Mouse (Mus musculus): ENCODE measurements around the gene Rab22a.
A peak's percentile ranks its signal among the peaks of the same experiment; 100 is the strongest.
"Not testable (repeated sequence)": the region's sequence is repeated elsewhere in the genome, so short reads cannot be mapped to it uniquely, and the experiment has no call there.

Rab22a gene

DNA sequence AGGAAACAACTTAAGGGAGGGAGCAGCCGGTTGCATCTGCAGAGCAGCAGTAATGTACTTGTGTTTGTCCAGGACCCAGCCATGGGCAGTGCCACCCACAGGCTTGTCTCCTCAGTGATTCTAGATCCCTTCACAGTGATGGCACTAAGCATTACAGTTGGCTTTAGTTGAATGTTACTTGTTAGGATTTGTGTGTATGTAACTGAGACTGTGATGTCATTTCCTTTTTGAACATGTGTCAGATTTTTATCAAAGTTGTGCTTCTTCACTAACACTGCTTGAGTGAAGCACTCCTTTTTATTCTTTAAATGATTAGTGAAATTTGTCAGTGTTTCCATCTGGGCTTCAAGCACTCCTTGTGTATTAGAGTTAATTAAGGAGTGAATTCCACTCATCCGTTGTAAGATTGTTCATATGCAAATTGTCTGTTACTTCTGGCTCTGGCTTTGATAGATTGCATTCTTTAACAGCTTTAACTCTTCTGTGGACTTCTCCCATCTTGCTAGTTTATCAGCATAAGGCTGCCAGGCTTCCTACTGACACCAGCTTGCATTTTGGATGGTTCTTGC lies 12.9 kb downstream of the Rab22a start:
- DNase-seq (ENCODE audit: low spot score) = no peak

DNA sequence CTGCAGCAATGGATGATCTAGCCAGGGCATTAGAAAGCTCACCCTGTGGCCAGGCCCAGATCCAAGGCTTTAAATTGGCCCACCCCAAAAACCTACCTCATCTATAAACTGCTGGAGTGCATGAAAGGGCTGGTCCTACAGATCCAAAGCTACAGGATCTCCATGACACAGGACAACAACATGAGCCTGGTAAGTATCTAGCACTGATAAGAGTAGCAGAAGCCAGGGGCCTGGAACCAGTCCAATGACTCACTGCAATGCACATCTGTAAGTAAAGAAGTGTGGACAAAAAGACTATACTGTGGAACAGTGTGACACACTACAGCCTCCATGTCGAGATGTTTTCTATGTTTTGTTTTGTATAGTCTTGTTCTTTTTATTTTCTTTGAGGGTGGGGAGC lies 13.9 kb downstream of the Rab22a start:
- no peak for DNase-seq (ENCODE audit: low spot score)

DNA sequence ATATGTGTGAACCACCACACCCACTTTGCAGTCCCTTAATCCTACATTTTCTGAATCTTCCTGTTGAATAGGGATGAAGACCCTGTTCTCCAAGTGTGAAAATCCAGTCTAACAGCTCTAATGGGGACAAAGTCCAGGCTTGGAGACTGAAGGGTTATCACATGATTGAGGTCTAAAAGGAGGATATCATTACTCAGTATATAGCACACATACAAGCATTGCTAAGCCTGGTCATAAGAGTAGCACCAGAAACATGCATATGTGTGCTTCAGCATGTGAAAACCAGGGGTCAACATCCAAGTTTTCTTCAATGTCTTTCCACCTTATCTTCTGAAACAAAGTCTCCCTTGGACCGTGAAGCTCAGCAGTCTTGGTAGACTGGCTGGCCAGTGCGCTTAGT lies 19.0 kb downstream of the Rab22a start:
- DNase-seq (ENCODE audit: low spot score) = no peak

DNA sequence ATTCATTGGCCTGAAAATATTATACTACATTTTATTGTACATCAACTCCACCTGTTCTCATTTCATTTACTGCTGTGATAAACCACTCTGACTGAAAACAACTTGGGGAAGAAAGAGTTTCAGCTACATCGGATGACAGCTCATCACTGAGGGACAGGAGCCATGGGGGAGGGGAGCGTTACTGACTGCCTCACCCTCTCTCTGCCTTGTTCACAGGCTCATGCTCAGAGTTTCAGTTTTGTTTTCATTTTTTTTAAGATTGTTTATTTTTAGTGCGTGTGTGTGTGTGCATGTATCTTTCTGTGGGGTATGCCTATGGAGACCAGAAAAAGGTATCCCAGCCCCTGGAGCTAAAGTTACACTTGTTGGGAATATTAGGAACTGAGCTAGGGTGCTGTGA lies 19.7 kb downstream of the Rab22a start:
- no peak for DNase-seq (ENCODE audit: low spot score)

DNA sequence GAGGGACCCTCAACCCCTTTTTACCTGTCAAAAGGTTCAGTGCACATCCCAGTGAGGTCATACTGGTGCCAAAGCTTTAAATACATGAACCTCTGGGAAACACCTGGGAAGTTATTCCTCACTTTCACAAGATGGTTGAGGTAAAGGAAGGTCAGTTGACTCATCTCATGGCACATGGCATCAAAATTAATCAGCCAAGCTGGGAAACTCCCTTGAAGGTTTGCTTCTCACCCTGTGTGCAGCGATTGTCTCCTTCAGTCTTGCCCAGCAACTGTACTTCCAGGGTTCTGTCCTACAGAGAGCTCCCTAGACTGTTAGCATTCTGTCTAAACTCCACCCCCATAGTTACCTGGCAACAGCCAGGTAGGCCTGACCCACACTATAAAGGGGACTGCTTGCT lies 20.6 kb downstream of the Rab22a start:
- no peak for DNase-seq (ENCODE audit: low spot score)

DNA sequence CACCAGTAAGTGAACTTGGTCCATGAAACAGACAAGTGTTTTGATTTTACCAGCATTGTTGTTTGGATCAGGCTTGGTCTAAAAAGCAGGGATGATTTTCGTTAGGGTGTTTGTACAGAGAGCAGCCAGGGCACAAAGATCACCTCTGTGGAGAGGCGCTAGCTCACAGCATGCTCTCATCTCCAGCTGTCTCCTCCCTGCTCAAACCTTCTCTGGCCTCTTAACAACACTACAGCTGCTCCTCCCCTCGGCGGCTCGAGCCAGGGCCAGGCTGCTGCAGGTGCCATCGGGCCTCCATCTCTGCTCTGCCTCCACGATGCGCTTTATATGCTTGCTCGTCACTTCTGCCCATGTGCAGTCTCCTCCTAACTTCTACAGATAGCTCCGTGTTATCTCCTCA lies 23.2 kb downstream of the Rab22a start:
- DNase-seq (ENCODE audit: low spot score) = no peak

DNA sequence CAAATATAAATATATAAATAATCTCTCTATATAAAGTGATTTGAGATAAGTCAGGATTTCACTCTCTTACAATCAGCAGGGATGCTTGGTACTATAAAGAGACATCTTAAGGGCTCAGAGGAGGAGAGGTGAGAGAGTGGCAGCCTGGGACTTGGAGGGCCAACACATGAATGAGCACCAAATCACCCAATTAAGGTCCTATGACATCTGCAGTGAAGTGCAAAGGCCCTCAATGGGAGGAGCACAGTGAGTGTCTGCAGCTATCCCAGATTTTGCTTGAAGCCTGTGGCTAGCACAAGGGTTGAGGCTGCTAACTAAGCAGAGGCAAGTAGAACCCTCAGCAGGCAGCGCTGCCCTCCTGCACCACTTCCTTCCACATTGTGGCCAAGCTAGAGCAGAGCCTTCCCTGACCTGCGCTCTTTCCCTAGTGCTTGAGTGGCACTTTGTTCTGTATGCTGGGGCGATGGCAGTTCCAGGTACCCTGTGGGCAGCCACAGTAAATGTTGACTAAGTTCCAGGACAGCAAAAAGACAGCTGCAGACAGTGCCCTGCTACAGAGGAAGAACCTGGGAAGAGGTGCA lies 26.3 kb downstream of the Rab22a start:
- no peak for DNase-seq (ENCODE audit: low spot score)

DNA sequence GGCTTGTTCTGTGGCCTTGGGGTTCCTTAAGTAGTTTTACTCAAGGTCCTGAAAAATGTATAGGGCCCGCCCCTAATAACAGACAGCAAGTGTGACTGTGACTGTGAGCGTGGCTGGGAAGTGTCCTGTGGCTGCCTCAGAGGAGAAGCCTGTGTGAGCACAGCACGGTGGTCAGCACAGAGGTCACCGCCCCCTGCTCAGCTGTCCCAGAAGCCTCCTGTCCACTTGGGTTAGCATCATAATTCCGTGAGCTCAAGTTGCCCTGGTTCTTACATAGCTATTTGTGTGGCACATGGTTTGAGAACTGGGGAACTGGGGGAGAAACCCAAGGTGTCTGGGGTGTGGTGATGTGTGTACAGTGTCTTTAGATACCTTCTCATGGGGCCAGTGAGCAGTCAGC lies 27.8 kb downstream of the Rab22a start:
- no peak for DNase-seq (ENCODE audit: low spot score)

DNA sequence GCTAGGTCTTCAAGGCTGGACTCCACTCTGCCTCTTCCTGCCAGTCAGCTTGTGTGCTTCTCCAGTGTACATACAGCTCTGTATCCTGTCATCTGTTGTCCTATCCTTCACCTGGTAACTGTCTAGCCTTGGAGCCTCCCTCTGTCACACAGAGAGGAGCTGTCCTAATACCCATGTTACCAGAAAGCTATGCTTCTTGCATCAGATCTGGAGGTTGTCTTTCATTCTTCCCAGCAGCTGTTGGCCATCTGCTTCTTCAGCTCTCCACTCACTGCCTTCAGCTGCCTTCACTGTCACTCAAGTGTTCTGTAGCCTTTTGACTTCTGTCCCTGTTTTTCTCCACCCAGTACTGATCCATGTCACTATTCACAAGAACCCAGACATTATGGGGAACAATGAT lies 30.3 kb downstream of the Rab22a start:
- DNase-seq (ENCODE audit: low spot score) = no peak

DNA sequence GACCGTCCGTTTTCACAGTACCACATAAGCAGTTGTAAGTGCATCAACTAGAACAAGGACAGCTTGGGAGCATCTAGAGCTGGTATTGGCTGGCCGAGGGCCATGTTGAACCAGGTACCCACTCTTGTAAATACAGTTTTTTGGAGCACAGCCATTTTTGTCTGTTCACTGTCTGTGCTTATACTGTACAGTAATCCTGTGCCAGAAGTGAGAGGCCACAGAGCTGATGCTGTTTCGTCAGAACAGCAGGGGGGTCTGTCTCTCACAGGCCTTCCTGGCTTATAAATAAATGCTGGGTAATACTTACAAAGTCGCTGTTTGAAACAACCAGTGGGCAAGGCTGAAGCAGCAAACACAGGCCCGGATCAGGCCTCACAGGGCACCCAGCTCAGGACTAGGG lies 32.2 kb downstream of the Rab22a start:
- DNase-seq (ENCODE audit: low spot score) = no peak

DNA sequence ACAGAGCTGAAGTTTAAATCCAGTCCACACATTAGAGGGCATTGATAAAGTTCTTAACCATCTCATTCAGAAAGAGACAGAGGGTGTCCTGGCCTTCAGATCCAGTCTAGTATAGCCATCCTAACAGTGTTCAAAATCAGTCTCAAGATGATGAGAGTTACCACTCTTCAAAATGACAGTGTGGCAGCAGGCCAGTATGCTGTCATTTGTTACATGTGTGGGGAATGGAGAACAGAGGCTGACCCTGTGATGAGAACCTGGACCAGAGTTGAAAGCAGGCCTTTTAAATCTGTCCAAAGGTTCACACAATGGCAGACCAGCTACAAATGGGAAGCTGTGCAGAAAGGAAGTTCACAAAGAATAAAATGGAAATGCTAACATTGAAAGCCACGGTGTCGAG lies 33.1 kb downstream of the Rab22a start:
- no peak for DNase-seq (ENCODE audit: low spot score)

DNA sequence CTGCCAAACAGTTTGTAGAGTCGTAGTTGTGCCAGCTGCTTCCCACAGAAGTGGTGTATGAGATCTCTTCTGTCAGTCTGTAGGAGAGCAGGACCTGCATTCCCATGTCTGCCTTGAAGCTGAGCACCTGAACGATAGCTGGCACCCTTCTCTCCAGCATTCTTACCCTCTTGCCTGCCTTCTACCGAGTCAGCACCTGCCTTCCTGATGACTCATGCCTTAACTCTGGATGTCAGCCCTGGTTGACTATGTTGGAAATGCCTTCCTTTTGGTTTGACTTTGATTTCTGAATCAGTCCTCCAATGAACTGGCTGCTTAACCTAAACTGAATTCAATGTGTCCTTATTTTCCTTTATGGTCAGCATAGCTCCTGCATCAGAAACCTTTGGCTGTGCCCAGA lies 39.3 kb downstream of the Rab22a start:
- peak; percentile 8 for DNase-seq (ENCODE audit: low spot score)

DNA sequence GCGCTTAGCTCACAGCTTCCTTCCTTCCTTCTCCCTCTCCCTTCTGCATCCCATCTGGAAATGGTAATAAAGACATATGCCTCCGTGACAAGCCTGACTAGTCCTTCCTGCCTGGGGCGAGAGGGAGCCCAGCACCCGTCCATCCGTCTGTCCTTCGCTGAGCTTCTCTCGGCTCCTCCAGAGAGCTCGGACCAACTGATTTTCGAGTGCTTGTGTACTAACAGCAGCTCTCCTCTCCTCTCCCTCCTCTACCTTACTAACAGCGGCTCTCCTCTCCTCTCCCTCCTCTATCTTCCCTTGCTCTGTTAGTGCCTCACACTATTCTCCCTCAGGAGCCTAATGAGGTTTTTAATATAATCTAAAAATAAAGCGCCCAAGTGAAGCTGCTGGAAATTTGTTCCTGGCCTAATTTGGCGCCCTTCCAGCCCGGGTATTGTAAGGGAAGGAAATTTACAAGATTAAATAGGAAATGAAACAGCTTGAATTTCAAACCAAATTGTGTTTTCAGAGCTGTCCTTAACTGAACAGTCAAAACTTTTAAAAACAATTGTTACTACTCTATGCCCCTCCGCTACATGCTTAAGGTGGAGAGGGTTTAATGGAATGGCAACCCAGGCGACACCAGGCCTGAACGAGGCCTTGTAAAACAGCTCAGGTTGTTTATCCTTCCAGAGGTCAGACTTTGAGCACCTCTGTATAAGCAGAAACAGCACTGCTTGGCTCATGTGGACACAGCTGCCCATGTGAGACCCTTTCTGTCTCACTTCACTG lies 42.7 kb downstream of the Rab22a start:
- DNase-seq (ENCODE audit: low spot score) = no peak

DNA sequence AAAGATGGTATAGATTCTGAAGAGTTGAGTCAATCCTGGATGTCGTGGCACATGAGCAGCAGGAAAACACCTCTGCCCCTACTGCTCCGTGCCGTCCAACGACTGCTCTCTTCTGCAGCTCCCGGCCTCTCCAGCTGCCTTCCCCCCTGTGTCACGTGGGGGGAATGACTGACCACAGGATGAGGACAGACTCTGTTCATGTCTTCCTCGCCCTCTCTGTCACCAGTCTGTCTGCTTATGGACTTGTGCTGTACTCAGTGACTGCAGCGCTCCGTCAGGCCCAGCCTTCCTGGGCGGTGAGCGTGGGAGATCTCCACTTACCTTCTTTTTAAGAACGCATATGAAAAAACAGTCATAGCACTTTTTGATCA lies 43.3 kb downstream of the Rab22a start:
- DNase-seq (ENCODE audit: low spot score) = no peak

DNA sequence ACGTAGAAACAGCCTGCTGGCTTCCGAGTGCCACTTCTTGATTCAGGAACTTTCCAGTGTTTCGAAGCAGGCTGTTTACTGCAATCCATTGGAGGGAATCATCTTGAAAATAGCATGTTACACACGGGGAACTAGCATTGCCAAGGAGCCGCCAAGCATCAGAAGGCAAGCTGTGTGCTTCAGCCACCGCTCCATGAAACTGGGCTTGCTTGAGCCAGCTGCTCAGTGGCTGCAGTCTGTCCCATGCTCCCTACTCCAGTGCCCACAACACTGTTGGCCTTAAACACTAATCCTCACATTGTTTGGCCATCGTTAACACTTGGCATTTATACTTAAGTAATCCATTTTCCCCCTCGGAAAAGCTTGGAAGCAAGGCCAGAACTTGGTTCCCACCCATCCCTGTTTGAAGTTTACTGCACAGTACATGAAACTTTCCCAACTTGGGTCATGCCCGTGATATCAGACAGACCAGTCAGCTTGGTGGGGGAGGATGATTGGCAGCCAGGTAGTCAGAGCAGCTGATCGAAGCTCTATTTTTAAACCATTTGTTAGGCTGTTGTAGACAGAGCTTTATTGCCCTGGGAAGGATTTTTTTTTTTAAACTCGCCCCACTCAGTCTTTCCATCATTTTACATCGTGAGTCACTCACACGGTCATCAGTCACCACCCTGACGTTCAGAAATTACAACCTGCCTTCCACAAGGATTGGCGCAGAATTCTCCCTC lies 46.4 kb downstream of the Rab22a start:
- DNase-seq (ENCODE audit: low spot score) = no peak

DNA sequence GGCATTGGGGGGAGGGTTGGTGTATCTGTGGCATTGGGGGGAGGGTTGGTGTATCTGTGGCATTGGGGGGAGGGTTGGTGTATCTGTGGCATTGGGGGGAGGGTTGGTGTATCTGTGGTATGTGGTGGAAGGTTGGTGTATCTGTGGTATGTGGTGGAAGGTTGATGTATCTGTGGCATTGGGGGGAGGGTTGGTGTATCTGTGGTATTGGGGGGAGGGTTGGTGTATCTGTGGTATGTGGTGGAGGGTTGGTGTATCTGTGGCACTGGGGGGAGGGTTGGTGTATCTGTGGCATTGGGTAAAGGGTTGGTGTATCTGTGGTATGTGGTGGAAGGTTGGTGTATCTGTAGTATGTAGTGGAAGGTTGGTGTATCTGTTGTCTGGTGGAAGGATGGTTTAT lies 48.1 kb downstream of the Rab22a start:
- DNase-seq (ENCODE audit: low spot score) = not testable (repeated sequence)

DNA sequence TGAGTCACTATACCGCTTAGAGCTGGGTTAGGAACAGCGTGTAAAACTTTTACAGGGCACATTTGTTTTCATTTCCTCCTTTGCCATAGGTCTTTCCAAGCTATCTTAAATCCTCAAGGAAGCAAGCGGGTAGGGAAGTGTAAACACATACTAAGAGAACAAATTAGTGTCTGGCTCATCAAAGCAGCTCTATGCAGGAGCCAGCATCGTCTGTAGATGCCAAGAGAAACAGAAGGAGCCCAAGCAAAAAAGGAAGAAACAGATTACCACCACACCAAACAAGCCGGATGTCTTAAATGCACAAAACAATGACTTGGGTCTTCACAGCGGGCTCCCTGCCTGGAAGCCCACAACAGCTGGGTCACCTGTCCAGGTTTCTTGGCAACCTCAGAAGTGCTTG lies 50.6 kb downstream of the Rab22a start:
- DNase-seq (ENCODE audit: low spot score) = no peak

DNA sequence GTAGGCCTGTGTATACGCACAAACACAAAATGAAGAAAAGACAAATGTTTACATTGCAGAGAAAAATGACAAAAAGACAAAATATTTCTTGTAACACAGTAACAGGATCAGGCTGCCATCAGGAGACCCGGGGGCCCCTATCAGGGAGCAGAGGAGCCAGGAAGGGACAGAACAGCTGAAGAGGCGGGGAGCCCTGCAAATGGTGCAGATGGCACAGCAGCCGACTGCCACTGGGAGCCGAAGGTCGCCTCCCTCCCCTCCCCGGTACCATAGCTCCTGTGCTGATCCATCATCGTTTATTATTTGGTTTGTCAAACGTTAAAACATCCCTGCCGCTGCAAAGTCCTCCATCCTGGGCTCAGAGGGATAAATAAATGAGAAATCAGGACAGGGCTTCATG lies 53.1 kb downstream of the Rab22a start:
- DNase-seq (ENCODE audit: low spot score) = no peak

DNA sequence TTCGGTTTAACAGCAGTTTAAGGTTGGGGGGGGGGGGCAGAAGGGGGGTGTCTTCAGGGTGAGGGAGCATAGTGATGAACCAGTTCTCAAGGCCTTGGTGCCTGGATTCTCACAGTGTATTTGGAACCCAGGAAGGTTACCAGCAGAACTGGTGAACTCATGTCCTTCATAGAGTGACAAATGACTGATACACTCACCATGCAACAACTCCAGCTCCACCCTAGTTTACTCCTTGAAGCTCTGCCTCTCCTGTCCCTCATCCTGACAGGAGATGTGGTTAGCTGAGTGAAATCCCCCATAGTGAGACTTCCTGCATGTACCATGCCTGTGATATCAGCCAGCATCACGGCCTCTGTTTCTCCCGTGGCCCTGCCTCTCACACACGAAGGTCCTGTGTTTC lies 53.7 kb downstream of the Rab22a start:
- DNase-seq (ENCODE audit: low spot score) = no peak

DNA sequence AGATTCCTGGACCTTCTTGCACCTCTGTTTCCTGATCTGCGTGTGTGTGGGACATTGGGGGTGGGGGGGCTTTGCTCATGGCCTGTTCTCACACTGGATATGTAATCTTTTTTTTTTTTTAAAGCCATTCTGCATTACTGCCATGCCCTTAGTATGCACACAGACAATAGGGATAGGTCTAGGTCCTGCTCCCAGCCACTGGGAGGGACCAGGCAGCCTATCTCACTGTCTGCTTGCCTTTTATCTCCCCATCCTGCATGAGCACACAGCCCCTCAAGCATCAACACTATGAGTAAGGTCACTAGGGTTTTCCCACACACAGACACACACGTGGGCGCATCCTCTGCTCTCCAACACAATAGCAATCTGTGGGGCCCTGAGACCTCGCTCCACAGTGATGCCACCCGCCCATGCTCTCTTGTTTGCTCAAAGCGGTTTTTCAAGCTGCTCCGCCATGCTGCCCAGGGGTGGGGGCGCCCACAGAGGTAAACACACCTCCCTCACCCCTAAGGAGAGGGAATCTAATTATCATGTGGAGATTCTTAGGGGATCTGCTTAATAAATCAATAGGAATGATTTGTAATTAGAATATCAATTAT lies 55.2 kb downstream of the Rab22a start:
- no peak for DNase-seq (ENCODE audit: low spot score)

DNA sequence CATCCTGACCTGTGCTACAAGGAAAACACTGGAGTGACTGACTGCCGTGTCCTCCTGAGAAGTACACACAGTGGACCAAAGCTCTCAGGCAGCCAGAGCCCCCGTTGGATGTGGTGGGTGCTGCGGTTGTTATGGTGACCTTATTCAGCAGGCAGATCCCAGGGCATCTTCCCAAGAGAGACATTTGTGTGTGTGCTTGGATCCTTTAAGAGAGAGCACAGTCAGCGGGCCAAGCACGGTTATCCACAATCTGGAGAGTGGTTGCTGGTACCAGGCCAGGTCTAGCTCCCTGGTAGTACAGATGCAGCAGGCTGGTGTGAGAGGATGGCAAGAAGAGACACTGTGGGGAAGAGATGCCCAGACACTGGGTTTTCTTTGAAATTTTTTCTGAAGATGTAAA lies 57.4 kb downstream of the Rab22a start:
- DNase-seq (ENCODE audit: low spot score) = no peak

DNA sequence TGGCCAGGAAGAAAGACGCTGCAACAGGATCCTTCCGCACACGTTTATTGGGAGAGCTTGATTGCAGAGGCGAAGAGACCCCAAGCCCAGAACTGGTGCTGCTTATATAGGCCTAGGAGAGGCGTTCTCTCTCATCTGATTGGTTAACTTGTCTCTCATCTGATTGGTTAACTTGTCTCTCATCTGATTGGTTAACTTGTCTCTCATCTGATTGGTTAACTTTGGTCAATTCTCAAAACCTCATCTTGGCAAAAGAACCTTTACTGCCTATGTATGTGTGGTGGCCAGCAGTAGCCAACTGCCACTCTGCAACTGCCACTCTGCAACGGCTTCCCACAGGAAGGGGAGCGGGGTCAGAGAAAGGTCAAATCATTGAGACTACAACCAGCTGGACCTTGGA lies 59.6 kb downstream of the Rab22a start, which contains the start of gene 1700010B08Rik:
Gene 1700010B08Rik (plus strand): TSS at position 301 of the 400 bp plus-strand sequence.
- not testable (repeated sequence) for DNase-seq (ENCODE audit: low spot score)
